Mouse (Mus musculus) lung, adult 18-20 months (tissue): ENCODE results near the gene Chrna3.

Experiments used
- DNase-seq, 2 experiments: peaks; one replicate each; pipeline ENCODE4 v3.0.0; 2022; ENCODE audit warnings: mixed read lengths in 2 of 2

The Chrna3 gene

DNA sequence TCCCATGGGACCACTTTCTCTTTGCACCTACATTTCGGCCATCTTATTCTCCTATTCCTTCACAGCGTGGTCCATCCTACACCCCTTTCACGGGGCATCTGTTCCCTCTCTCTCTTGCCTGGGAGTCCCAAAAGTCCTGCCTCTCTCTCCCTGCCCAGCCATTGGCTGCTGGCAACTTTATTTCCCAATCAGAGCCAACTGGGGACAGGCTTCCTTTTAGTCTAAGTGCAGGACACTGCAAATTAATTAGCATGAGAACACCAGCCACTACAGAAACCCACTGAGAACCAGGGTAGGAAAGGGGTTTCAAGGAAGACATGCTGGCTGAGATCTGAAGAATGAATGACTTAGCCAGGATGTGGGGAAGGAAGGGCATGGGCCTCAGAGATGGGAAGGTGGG lies 32.0 kb downstream of the Chrna3 start:
- DNase-seq: no peak

DNA sequence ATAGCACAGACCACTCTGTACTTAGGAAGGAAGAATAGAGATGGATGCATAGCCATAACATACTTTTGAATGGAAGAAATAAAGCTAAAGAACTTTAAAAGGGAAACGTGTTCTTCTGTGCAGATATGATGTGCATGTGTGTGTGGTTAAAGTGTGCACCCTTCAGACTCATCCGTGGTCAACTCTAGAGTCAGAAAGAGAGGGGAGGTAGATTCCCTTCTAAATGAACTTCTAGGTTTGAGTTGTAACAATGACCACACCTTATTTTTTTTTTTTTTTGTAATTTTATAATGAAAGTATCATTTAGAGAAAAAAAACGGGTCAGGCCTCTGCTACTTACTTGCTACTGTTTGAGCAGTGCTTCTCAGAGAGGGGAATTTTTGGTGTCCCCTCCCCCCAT lies 36.0 kb downstream of the Chrna3 start:
- DNase-seq: no peak

DNA sequence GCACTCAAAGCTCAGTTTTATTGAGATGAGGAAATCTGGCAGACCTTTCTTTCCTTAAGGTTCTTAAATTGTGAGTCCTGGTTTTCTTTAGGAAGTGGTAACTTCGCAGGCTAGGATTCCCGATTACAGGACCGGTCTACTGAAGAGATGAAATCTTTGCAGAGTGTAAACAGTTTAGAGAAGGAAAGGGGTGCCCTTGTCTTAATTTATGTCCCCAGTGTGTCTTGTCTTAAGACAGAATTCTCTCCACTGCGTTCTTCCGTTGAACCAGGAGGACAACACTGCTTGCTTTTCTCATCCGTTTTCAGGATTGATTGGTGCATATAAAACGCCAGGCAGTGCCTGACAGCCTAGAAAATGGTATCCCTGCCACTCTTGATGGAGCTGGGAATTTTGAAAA lies 44.0 kb downstream of the Chrna3 start:
- DNase-seq: no peak

DNA sequence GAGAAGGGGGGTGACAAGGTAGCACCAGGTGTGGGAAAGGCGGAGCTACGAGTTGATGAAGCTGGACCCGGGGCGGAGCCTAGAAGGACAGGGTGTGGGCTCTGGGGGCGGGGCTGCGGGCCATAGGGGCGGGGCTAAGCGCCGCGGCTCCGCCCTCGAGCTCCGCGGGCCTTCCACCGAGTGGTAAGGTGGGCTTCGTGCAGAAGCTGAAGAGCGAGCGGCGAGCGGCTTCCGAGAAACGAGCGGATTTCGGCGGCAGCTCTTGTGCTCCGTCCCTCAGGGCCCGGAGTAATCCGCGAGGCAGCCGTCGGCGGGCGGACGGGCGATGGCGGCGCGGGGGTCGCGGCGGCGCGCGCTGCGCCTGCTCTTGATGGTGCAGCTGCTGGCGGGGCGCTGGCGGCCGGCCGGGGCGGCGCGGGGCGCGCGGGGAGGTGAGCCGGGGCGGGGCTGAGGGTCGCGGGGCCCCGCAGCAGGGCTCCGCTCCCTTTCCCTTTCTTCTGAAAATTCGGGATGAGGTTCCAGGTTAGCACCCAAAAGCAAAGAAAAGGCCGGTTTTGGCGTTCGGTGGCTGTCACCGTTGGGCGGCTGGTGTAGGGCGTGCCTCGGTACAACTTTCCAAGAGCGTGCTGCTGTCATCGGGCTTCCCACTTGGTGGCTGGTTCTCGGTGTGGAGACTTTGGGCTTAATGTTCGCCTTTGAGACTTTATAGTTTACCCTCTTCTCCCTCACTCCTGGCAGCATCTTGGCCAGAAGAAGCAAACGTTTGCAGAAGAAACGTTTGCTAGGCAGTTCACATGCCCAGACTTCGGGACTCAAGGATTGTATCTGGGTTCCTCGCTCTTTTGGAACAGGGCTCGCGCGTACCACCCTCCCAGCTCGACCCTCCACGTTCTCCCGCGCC lies 44.8 kb downstream of the Chrna3 start:
- DNase-seq: peak; percentile 23 to 39

DNA sequence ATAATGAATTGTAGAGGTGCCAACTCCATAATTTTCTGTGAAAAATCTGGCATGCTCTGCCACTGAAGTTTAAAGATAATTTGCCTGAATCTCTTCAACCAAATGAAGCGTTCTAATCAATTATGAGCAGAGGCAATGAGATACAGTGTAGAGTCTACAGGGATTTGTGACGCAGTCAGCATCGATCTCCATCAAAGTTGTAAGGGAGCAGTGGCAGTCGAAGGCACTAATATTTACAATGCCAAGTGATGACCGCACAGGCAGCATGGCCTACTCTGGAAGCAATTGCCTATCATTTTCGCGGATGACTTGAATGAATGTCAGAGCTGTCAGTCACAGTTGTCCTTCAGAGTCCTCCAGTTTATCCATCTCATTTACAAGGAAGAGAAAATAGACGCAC lies 45.7 kb downstream of the Chrna3 start, which contains the start of gene Chrna5:
TSS of gene Chrna5 (plus strand) at position 207 of the 400 bp plus-strand sequence.
- no peak for DNase-seq

DNA sequence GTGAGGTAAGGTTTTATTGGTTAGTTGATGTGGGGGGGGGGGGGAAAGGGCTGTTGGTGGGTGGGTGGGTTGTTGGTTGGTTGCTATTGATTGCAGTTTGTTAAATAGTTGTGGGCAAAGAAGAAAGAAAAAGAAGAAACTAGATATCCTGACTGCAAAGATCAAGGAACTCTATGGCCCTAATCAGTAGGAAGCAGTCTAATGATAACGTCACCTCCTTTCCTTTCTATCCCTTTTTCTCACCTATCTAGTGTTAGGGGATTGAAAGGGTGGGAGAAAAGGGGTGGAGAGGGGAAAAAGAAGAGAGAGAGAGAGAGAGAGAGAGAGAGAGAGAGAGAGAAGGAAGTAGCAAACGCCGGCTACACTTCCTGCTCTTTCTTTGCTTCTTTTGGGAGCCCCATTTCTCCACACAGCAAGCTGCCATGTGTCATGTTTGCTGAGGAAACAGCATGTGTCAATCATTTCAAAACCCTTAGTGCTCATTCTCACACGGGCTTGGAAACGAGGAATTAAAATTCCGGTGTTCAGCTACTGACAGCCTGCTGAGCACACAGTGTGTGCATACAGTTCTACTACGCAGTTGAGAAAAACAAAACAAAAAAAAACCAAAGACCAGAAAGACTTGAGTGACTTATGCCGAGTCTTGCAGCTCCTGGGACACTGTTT lies 56.3 kb downstream of the Chrna3 start:
- DNase-seq: no peak

DNA sequence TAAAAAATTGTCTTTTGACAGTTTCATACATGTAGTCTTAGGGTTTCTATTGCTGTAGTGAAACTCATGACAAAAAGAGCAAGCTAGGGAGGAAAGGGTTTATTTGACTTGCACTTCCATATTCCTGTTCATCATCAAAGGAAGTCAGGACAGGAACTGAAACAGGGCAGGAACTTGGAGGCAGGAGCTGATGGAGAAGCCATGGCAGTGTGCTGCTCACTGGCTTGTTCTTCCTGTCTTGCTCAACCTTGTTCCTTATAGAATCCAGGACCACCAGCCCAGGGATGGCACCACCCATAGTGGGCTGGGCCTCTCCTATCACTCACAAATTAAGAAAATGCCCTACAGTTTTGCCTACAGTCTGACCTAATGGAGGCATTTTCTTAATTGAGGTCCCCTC lies 62.7 kb downstream of the Chrna3 start:
- DNase-seq: no peak

DNA sequence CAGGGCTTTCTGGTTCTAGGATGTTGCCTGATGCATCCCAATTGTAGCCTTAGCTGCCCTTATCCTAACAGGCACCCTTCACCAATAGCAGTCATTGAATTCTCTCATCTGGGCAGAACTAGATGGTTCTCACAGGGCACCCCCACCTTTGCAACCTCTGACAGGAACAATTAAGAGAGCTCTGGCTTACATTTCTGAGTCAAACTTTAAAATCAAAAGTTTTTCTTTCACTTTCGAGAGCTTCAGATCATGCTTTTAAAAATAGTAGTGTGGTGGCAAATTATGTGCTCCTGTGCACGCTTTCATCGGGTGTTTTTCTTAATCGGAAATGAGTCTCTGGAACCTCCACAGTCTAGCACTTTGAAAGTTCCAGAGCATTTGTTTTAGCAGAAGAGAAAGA lies 65.3 kb downstream of the Chrna3 start:
- no peak for DNase-seq
